Mouse (Mus musculus) small intestine, adult 2 months (tissue): ENCODE measurements around the gene Iglon5. TPM values are rescaled to one million over a fixed set of nuclear protein-coding genes. Genes with fewer than 3 reads are reported as not detected.
A peak's percentile ranks its signal among the peaks of the same experiment; 100 is the strongest.

ENCODE experiments used
- H3K27ac ChIP-seq: fragments of 200-500 bp; 2 replicates; pipeline ENCODE4 v1.5.1; 2012; ENCODE audit warnings: low read depth, low read length, control low read depth, inconsistent platforms; ENCODE audit not compliant: insufficient read depth
- H3K27me3 ChIP-seq: fragments of 200-500 bp; 2 replicates; pipeline ENCODE4 v1.6.1; 2012; ENCODE audit warnings: mild to moderate bottlenecking, moderate library complexity, low read length, inconsistent platforms; ENCODE audit not compliant: control insufficient read depth, insufficient read depth
- H3K36me3 ChIP-seq: fragments of 200-500 bp; 2 replicates; pipeline ENCODE4 v1.6.1; 2012; ENCODE audit warnings: mild to moderate bottlenecking, low read length, control low read depth, inconsistent platforms; ENCODE audit not compliant: control insufficient read depth, insufficient read depth
- H3K4me1 ChIP-seq: fragments of 200-500 bp; 2 replicates; pipeline ENCODE4 v1.6.1; 2012; ENCODE audit warnings: low read length, inconsistent platforms, mixed read lengths; ENCODE audit not compliant: control insufficient read depth, insufficient read depth, insufficient read length
- H3K4me3 ChIP-seq: fragments of 200-500 bp; 2 replicates; pipeline ENCODE4 v1.5.1; 2012; ENCODE audit warnings: low read depth, mild to moderate bottlenecking, control low read depth, inconsistent platforms, low read length, moderate library complexity
- CTCF ChIP-seq: fragments of 200-500 bp; IDR thresholded peaks from 2 replicates; pipeline ENCODE4 v1.5.1; 2012; ENCODE audit warnings: low read depth, mild to moderate bottlenecking, control low read depth, inconsistent platforms, low read length, moderate library complexity, mixed read lengths; ENCODE audit not compliant: insufficient replicate concordance, insufficient read length; ENCODE audit errors: extremely low read depth
- POLR2A ChIP-seq: fragments of 200-500 bp; IDR thresholded peaks from 2 replicates; pipeline ENCODE4 v1.6.1; 2012; ENCODE audit warnings: low read depth, mild to moderate bottlenecking, control low read depth, inconsistent platforms, low read length, moderate library complexity
- WGBS: fragments of 180-500 bp; shearing (Covaris S2); methylation state at CpG from one replicate; pipeline ENCODE4 v1.1.7; 2018; 5-methylcytosine and 5-hydroxymethylcytosine counted together
- polyA plus RNA-seq: library from polyadenylated mRNA; depleted of rRNA; stranded (reverse); fragments of >200 nt; gene quantifications from 2 replicates; pipeline ENCODE4 v1.2.3, GENCODE M21; 2012

The Iglon5 gene
- polyA plus RNA-seq, 1 experiment = 1.5 TPM

- no peak overlapping the region for H3K4me3 ChIP-seq
- no peaks in the 10 kb centered on the region for H3K36me3 ChIP-seq
- TF ChIP-seq POLR2A = no peak
- H3K4me1 ChIP-seq = peaks cover 2% of the 10 kb centered on the region; the same call in 1 of the 2 replicates
- 78% methylated on average over 5 of the region's 5 CpGs for WGBS
- H3K27ac ChIP-seq = no peak overlapping the region
- no peaks in the 10 kb centered on the region for H3K27me3 ChIP-seq
These were observed 25.2 kb upstream of the Iglon5 start for GRCm38 (mm10) chr7:43515076-43515475.

- 85% methylated on average over 4 of the region's 4 CpGs for WGBS
- no peaks in the 10 kb centered on the region for H3K27me3 ChIP-seq
- no peak overlapping the region for H3K4me3 ChIP-seq
- TF ChIP-seq POLR2A = no peak
- TF ChIP-seq CTCF = no peak
- no peak overlapping the region for H3K27ac ChIP-seq
- no peaks in the 10 kb centered on the region for H3K36me3 ChIP-seq
- peaks cover 2% of the 10 kb centered on the region; the same call in 1 of the 2 replicates for H3K4me1 ChIP-seq
These were observed 22.6 kb upstream of the Iglon5 start for GRCm38 (mm10) chr7:43512519-43512918.

GRCm38 (mm10) chr7:43511707-43512478, 22.0 kb upstream of the Iglon5 start:
- no peak for TF ChIP-seq POLR2A
- TF ChIP-seq CTCF = no peak
- Histone ChIP-seq H3K27me3 (no peaks in the 10 kb centered on the region), H3K36me3 (no peaks in the 10 kb centered on the region), H3K4me1 (peaks cover 2% of the 10 kb centered on the region; the same call in 1 of the 2 replicates), H3K4me3 (no peak overlapping the region), H3K27ac (no peak overlapping the region)
- WGBS = 28% methylated on average over 4 of the region's 4 CpGs

GRCm38 (mm10) chr7:43495343-43496021, 5.6 kb upstream of the Iglon5 start:
- no peaks in the 10 kb centered on the region for H3K36me3 ChIP-seq
- H3K27ac ChIP-seq = no peak overlapping the region
- 23% methylated on average over 21 of the region's 21 CpGs for WGBS
- no peak overlapping the region for H3K4me3 ChIP-seq
- no peaks in the 10 kb centered on the region; the same call in 1 of the 2 replicates for H3K27me3 ChIP-seq
- no peaks in the 10 kb centered on the region for H3K4me1 ChIP-seq
- TF ChIP-seq CTCF (peak; percentile 44; the same call in 1 of the 2 replicates), POLR2A (no peak)

GRCm38 (mm10) chr7:43490861-43491260, 986 bp upstream of the Iglon5 start:
- TF ChIP-seq POLR2A (no peak), CTCF (no peak)
- WGBS = 60% methylated on average over 9 of the region's 9 CpGs
- H3K36me3 ChIP-seq = no peaks in the 10 kb centered on the region

GRCm38 (mm10) chr7:43490182-43490584, 308 bp upstream of the Iglon5 start:
- no peaks in the 10 kb centered on the region for H3K4me1 ChIP-seq
- no peaks in the 10 kb centered on the region for H3K36me3 ChIP-seq
- no peak overlapping the region for H3K27ac ChIP-seq
- no peak overlapping the region for H3K4me3 ChIP-seq
- no peak for TF ChIP-seq POLR2A
- no peak for TF ChIP-seq CTCF
- WGBS = 2% methylated on average over 12 of the region's 13 CpGs
- peaks cover 9% of the 10 kb centered on the region for H3K27me3 ChIP-seq

More at GRCm38 (mm10) chr7:43490861-43491260, 986 bp upstream of the Iglon5 start:
- Histone ChIP-seq H3K4me3 (no peak overlapping the region), H3K27ac (no peak overlapping the region), H3K27me3 (peaks cover 9% of the 10 kb centered on the region), H3K4me1 (no peaks in the 10 kb centered on the region)

GRCm38 (mm10) chr7:43488646-43489045, 1.2 kb downstream of the Iglon5 start:
- 28% methylated on average over 5 of the region's 5 CpGs for WGBS
- Histone ChIP-seq H3K4me3 (no peak overlapping the region), H3K27me3 (peaks cover 9% of the 10 kb centered on the region), H3K36me3 (no peaks in the 10 kb centered on the region), H3K27ac (no peak overlapping the region), H3K4me1 (no peaks in the 10 kb centered on the region)
- TF ChIP-seq POLR2A = no peak
- no peak for TF ChIP-seq CTCF
